Mouse (Mus musculus): ENCODE results near the gene Gm9857.

Gene Gm9857

DNA sequence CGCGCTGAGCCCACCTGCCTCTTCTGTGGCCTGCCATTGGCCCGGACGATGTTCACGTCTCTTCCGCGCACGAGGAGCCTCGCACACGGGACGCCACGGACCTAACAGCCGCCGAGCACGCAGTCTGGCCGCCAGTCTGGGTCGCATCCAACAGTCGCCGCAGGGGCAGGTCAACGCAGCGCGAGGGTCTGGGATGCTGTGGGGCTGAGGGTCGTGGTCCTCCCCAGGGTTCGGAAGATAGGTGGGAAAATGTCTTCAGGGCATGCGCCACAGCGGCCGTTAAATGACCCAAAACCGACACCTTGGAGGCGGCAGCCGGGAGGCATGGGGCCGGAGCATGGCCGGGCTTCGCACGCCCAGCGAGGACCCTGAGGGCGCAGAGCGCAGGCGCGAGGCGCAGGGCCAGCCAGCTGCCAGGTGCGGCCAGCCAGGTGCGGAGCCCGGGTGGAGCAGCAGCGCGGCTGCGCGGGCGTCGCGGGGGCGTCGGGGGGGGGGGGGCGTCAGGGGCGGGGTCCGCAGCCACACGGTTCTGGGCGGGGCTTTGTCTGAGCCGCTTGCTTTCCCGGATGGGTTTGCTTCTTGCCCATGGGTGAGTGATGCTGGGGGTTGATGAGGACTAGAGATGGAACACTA lies at the start of gene Gm9857:
Gene Gm9857 (minus strand): TSS at position 445 of the 633 bp plus-strand sequence.
- no peak for DNase-seq (ENCODE audit: low read depth in 2 of 2, low spot score in 2 of 2)

DNA sequence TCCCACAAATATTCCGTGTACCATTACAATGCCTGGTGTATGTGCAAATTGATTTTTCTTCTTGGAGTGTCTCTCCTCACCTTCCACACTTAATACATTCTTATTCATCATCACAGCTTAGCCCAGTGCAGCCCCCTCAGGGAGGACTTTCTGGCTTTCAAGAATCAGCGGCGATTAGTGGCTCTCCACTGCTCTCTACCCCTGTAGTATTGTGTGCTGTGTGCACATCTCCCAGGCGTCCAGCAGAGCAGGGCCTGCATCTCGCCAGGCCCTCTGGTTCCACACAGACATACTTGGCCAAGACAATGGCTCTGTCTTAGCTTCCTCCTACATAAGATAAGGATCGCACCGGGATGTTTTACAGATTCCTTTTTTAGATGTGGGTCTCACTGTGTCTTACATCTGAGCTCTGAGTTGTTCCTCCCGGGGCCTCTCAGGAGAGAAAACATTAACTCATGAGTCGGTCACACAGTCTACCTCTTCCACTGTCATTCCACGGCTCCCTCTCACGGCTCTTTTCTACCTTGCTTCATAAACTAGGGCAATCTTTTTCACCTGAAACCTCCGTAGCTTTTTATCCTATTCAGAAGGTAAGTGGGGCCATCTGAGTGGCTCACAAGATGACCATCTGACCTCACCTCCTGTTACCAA lies 46.9 kb upstream of the Gm9857 start:
- no peak for DNase-seq (ENCODE audit: low read depth in 2 of 2, low spot score in 2 of 2)

DNA sequence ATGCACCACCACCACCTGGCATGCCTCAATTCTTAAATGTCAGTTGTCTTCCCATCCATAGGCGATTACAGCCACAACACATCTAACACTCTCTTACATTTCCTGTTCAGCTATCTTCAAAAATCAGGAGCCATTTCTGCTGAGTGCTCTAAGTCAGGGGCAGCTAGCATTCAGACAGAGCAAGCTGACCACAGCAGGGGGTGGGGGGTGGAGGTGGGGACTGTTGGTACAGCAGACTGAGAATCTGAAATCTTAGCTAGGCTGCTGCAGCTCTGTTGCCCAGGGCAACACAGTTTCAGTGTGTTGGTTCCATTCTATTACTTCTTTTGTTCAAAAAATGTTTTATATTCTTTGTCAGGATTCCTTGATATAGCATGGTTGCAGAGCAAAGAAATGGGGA lies 46.3 kb upstream of the Gm9857 start:
- no peak for DNase-seq (ENCODE audit: low read depth in 2 of 2, low spot score in 2 of 2)

DNA sequence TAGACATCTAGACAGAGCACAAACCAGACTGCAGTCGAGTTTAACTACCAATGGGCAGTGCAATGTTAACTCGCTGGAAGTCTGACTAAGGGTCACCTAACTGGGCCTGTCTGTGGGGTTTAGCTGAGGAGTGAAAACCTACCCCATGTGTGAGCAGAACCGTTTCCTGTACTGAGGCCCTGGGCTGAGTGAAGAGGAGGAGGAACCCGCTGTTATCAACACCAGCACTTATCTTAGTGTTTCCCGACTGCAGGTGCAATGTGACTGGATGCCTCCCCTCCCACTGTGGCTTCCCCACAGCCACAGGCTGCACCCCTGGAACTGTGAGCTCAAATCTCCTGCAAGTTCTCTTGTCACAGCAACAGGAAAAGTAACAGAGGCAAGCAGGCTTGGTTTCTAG lies 43.7 kb upstream of the Gm9857 start:
- DNase-seq (ENCODE audit: low read depth in 2 of 2, low spot score in 2 of 2): no peak

DNA sequence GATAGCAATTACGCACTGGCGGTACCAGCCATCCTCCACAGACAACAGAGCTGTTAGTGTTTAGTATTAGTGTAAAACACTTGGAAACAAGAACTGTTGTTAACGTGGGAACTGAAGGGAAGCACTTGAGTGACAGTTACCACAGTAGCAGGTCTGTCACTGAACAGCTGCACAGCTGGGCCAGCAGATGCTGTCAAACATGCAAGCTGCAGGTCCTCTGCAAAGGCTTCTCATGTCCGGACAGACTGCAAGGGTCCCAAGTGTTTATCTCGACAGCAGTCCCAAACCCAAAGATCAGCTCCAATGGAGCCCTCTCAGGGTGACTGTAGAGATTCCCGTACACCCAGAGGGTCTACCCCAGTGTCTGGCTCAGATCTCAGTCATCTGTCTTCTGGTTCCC lies 41.7 kb upstream of the Gm9857 start:
- DNase-seq (ENCODE audit: low read depth in 2 of 2, low spot score in 2 of 2): no peak

DNA sequence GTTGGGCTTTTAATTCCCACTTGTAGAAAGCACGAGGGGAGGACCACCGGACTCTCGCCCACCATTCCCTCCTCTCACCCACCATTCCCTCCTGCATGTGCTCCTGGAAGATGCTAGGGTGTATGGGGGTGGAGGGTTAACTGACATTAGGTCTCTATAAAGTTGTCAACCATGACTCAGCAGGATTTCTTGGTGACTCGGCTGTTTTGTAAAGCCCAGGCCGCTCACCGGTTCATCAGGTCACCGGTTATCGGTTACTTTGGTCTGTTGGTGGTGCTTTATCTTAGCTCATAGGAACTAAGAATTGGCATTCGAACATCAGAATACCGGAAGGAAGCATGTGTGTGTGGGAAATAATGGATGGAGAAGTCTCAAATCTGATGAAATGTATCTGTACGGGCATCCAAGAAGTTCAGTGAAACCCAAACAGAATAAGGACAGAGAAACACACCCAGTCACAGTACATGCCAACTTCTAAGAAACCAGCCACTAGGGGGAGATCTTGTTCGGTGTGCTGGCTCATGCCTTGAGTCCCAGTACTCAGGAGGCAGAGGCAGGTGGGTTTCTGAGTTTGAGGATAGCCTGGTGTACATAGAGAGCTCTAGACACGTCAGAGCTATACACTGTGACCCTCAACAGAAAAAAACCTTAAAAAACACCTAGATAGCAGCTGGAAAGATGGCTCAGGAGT lies 37.2 kb upstream of the Gm9857 start:
- peak; percentile 3 to 8 for DNase-seq (ENCODE audit: low read depth in 2 of 2, low spot score in 2 of 2)

DNA sequence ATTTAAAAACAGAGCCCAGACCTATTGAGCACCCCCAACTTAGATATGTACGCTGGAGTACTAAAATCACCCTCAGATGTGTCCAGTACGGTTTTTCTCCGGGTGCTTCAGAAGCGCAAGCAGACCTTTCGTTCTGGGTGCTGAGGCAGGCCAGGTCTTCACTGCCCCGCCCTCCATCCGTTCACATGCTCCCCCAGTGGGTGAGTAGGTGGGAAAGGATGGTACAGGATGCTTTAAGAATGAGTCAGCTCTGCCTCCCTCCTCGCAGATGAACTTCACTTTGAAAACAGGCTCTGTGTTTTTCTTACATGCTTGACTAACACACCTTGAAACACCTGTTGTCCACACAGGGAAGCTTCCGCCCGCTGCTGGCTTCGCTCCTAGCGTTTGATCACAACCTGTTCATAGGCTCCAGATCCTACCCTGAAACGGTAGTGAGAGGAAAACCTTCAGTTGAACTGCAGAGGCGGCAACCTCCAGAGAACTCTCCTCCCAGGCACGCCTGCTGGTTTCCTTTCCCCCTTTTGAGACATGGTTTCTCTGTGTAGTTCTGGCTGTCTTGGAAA lies 34.8 kb upstream of the Gm9857 start:
- DNase-seq (ENCODE audit: low read depth in 2 of 2, low spot score in 2 of 2): no peak

DNA sequence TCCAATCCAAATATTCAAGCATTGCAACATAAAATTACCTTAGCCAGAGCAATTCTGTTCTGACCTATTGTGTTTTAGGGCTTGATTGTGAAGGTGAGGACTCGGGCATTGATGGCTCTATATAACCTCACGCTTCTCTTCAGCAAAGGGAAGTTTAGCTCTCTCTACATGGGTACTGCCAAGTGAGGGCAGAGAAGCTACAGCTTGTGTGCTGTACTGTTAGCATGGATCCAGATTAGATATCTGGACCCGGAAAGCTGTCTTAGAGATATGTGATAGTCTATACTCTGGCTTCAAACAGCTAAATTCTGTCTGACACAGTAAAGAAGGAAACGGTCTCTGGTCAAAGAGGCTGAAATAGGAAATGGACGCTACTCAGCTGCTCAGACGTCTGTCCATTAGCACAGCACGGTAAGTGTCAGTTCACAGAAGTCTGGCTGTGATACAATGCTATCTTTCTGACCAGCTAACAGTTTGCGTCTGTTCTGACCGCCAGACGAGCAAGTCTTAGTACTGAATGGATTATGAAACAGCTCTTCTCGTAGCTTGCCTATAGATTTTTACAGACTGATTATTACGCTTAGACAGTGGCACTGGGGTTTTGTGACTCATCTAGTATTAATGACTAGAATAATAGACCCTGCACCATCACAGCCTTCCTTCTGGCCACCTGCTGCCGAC lies 33.9 kb upstream of the Gm9857 start:
- DNase-seq (ENCODE audit: low read depth in 2 of 2, low spot score in 2 of 2): no peak

DNA sequence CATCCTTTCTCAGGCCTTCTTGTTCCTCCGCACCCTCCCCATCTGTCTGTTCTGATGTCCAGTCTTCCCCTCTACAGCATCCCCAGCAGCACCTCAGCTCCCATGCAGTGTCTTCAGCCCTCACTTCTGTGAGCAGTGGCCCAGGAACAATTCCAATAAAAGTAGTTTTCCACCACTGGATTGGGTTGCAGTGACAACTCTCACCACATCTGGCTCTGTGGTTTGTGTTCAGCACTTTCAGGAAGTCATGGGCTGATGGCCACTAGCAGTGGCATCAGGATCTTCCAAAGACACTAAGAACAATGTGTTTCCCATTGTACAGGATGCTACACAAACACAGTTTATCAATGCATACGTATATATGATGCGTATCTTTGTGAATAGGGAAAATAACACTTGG lies 25.8 kb upstream of the Gm9857 start:
- DNase-seq (ENCODE audit: low read depth in 2 of 2, low spot score in 2 of 2): no peak

DNA sequence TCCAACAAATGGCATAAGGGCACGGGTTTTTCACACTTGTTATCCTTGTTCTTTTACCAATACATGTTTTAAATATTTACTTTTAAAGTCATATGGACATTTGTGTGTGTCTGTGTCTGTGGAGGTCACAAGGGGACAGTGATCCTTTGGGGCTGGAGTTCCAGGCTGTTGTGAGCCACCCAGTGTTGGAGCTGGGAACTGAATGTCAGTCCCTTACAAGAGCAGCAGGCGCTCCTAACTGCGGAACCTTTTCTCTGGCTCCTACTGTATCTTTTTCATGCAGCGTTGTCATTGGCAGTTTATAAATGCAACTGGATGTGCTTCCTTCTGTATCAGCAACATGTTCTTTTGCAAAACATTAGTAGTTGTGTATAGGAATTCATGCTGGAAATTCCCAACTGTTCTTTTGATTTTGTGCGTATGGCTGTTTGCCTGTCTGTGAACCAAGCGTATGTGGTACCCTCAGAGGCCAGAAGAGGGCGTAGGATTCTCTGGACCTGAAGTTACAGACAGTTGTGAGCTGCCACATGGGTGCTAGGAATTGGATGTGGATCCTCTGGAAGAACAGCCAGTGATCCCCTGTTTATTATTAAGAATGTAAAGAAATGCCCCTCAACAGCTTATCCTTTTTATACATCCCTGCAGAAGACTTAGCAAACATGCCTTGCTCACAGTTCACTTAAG lies 24.3 kb upstream of the Gm9857 start:
- no peak for DNase-seq (ENCODE audit: low read depth in 2 of 2, low spot score in 2 of 2)

DNA sequence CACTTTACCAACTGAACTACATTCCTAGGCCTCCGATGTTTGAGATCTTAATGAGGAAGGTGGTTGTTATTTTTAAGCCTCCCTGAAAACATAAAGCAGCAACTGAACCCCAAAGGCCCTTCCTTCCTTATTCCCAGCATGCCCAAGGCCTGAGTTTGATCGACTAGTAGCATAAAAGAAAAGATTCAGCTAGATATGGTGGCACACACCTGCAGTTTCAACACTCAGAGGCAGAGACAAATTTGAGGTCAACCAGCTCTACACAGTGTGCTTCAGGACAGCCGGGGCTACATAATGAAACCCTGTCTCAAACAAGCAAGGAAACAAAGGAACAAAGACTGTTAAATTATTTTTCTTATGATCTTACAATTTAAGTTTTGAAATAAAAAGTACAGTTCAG lies 23.5 kb upstream of the Gm9857 start:
- no peak for DNase-seq (ENCODE audit: low read depth in 2 of 2, low spot score in 2 of 2)

DNA sequence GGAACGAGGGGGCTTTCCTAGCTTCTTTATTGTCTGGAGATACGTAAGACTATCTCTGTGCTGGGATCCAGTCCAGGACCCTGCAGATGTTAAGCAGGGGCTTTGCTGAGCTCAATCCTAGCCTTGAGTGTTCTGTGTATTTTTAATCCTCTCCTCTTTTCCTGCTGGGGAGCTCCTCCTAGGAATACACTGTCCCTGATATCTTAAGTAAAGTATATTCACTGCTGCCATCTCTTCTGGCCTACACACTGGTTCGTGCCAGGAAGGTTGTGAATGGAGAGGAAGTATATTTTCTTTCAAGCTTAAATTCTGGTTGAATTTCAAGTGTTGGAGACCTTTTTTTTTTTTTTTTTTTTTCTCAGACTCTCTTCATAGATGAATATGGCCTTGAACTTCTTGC lies 23.0 kb upstream of the Gm9857 start:
- no peak for DNase-seq (ENCODE audit: low read depth in 2 of 2, low spot score in 2 of 2)

DNA sequence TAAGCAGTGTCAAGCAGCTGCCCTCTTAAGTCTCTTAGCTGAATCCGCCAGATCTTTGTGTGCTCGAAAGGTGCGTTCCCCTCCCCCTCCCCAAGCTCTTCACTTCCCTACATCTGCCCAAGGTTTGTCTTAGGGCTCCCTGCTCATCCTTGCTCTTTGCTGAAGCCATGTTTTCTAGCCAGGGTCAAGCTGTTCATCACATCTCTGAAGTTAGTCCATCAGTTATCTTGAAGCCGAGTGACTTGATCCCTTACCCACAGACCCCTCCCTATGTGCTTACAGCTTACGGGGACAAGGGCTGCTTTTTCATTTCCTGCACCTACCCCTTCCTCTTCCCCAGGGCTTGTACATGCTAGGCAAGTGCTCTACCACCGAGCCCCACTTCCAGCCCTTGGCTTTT lies 21.4 kb upstream of the Gm9857 start:
- DNase-seq (ENCODE audit: low read depth in 2 of 2, low spot score in 2 of 2): no peak

DNA sequence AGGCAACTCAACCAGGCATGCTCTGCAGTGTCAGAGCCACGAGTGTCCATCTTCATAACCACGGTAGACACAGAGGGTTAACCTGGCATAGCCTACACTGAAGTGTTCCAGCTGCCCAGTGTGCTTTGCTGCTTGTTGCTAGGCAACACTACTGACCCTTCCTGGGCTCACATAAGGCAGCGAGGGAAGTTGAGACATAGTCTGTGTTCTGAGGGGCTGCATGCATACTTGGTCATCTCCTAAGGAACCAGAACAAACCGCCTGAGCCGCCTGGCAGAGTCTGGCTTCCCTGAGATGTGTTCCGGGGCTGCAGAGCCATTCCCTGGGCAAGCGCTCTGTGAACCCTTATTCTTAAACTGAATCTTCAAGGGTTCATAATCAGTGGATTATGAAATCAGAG lies 21.0 kb upstream of the Gm9857 start:
- DNase-seq (ENCODE audit: low read depth in 2 of 2, low spot score in 2 of 2): no peak

DNA sequence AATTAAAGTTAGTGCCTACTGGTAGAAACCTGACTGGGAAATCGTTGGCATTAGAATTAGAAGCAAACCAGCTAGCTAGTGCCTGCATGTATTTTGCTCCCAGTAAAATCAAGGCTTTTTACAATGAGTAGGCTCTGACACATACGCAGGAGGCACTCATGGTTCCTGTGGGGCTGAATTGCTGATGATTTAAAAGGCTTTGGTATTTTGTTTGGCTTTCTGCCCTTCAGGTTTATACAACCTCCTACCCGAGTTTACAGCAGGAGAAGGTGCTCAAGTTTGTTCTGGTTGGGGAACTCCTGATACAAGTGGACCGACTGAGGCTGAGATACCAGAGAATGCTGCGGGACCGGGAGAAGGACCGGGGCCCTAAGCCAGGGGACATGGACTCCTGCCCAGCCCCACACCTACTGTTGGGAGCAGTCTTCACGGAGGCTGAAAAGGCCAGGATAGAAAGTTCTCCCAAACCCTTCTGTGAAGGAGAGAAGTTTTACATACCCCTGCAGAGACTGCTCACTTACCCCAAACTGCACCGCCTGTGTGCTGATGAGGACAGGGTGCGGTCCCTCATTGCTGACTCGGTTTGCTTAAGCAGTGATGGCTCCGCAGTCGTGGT lies 19.5 kb upstream of the Gm9857 start:
- no peak for DNase-seq (ENCODE audit: low read depth in 2 of 2, low spot score in 2 of 2)

DNA sequence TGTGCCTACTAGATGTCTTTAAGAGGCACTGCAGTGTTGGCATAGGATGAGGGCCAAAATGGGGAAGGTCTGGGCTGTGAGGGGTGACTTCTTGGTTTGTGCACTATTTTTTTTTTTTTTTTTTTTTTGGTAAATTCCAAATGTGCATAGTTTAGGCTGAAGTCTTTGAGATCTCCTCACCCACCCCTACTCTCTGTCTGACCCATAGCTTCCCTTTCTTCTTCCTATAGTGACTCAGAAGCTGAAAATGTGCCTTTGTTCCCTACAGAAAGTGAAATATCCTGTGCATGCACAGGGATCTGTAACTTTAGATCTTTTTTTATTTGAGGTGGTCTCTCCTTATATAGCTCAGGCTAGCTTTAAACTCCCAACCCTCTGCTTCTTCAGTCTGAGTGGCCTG lies 17.7 kb upstream of the Gm9857 start:
- DNase-seq (ENCODE audit: low read depth in 2 of 2, low spot score in 2 of 2): no peak

DNA sequence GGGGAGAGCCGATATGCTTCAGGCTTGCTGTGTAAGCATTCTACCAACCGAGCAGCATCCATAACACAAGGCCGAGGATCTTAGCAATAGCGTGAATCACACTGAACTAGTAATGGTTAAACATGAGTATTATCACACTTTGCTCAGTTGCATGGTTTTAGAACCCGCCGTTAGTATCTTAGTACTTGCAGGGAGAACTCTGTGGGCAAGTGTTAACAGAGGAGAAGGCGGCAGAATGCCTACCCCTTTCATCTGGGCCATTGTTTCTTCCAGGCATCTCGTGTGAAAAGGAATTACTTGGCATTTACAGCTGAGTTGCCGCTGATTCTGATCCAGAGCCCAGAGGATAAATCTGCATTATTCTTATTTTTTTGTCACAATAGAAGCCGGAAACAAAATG lies 751 bp upstream of the Gm9857 start:
- no peak for DNase-seq (ENCODE audit: low read depth in 2 of 2, low spot score in 2 of 2)

DNA sequence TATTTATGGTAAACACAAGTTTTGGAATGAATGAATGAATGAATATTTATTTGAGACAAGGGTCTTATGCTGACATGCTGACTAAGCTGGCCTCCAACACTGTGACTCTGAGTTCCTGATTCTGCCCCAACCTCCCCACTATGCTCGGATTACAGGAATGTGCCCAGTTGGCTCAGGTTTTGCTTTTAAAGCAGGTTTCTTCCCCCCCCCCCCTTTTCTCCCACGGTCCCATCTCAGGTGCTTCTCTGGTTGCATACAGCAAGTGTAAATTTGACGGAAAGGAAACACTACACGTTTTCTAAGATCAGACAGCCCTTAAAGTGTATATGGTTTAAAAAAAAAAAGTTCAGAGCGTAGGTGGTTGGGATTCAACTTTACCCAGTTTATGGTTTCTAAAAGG lies 672 bp downstream of the Gm9857 start, which contains the start of gene Henmt1:
Gene Henmt1 (plus strand): TSS at position 301 of the 400 bp plus-strand sequence.
- DNase-seq (ENCODE audit: low read depth in 2 of 2, low spot score in 2 of 2): no peak

DNA sequence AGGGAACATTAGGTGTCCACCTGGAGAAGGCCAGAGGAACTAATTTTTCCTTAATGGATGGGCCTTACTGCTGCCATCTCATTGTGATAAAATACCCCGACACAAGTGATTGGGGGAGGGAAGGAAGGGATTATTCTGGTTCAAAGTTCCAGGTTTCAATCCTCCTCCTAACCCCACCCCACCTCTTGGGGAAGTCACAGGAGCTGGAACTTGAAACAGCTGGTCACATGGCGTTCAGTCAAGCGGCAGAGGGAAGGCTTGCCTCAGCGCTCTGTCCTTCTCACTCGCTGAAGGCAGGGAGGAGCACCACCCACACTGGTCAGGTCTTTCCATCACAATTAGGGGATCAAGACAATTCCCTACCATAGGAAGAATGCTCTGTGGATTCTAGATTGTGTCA lies 1.6 kb downstream of the Gm9857 start:
- DNase-seq (ENCODE audit: low read depth in 2 of 2, low spot score in 2 of 2): no peak

DNA sequence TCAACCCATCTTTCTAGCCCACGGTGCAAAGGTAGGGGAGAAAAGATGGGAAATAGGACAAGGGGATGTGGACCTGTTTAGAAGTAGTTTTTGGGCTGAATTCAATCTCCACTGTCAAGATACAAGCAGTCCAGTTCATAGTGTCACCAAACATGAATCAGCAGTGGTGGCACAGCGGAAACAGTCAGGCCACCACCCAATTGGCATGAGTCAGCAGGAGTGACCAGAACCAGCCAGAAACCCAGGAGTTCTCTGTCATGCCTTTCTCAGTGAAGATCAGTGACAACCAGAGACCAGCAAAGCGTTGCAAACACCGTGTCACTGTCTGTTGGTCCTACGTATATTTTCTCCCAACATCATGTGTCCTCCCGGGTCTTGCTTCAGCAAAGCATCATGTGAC lies 6.7 kb downstream of the Gm9857 start:
- no peak for DNase-seq (ENCODE audit: low read depth in 2 of 2, low spot score in 2 of 2)

DNA sequence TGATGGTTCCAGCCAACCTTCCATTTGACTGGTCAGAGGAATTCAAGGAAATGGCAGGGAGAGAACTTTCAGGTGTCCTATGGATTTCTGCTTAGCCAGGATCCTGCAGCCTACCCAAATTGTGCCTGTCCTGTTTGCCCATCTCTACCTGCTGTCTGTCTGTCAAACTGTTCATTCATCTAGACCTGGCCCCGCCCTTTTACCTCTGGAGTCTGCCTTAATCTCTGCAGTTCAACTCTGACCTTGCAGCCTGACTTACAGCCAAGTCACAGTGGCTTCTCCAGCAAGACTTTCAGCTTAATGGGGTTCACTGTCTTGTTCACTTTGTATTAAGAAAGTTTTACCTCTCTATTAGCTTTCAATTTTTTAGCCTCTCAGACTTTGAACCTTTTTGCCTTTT lies 13.9 kb downstream of the Gm9857 start:
- DNase-seq (ENCODE audit: low read depth in 2 of 2, low spot score in 2 of 2): no peak
